Mouse (Mus musculus) macrophage (primary cell): Measurements from ENCODE around the gene Zfhx3. TPM values are rescaled to one million over a fixed set of nuclear protein-coding genes. Genes with fewer than 3 reads are reported as not detected.

Experiments used
- H3K27ac ChIP-seq: fragments of 350-480 bp; formaldehyde crosslinking; 2 replicates; pipeline ENCODE4 v1.9.0; 2021
- H3K36me3 ChIP-seq: fragments of 350-480 bp; formaldehyde crosslinking; 2 replicates; pipeline ENCODE4 v1.9.0; 2021; ENCODE audit errors: inconsistent target
- H3K4me3 ChIP-seq: fragments of 350-480 bp; formaldehyde crosslinking; 2 replicates; pipeline ENCODE4 v1.9.0; 2021; ENCODE audit errors: inconsistent target
- H3K79me2 ChIP-seq: fragments of 350-480 bp; formaldehyde crosslinking; 2 replicates; pipeline ENCODE4 v1.9.0; 2021; ENCODE audit errors: inconsistent target
- WGBS: methylation state at CpG from one replicate; pipeline ENCODE4 v1.1.7; 2026; ENCODE audit warnings: inconsistent platforms; ENCODE audit not compliant: missing documents; 5-methylcytosine and 5-hydroxymethylcytosine counted together
- polyA plus RNA-seq: library from polyadenylated mRNA; stranded (reverse); fragments of 250-400 nt; gene quantifications from 3 replicates; pipeline ENCODE4 v1.2.4, GENCODE M21; 2018; ENCODE audit warnings: inconsistent platforms

Zfhx3 gene
- polyA plus RNA-seq, 1 experiment from 2014 or later: 5.3 TPM

- no peak overlapping the region for H3K27ac ChIP-seq
- WGBS: 74% methylated on average over 8 of the region's 8 CpGs
- H3K79me2 ChIP-seq: no peaks in the 10 kb centered on the region
- no peak overlapping the region for H3K4me3 ChIP-seq
- H3K36me3 ChIP-seq: no peaks in the 10 kb centered on the region
Measured at GRCm38 (mm10) chr8:108101131-108101530, 158.7 kb downstream of the Zfhx3 start.

DNA sequence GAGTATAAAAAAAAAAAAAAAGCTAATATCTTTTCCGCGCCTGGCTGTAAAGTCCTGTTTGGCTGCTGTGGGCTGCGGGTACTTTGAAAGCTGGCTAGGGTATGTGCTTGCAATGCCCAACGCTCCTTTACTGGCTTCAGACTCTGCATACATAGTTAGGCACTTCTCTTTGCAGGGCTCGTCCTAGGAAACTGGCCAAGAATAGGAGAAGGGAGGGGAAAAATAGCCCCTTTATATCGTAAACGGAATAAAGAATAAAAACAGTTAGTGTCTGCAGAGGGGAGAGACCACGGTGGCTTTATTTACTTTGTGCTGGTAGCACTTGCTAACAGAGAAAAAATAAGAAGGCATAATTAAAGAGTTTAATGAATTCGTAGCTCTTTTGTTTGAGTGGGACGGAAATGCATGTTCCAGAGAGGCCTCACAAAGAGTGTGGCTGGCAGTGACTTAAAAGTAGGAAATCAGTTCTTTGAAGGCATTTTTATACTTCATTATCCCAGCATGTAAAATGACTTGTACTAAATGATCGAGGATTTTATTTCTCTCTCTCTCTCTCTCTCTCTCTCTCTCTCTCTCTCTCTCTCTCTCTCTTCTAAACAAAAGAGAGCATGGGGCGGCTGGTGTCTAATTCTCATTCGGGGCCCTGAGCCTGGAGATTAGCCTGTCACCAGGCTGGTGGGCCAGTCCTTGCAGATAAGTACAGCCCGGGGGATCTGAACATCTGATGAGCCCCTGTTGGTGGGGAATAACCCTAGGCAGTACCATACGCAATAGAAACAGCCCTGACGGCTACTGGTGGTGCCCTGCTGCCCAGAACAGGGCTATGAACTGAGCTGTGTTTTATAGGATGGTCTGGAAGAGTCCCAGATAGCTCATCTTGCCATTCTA is 159.8 kb downstream of the Zfhx3 start:
- Histone ChIP-seq H3K36me3 (no peaks in the 10 kb centered on the region), H3K27ac (no peak overlapping the region), H3K79me2 (no peaks in the 10 kb centered on the region), H3K4me3 (no peak overlapping the region)
- 89% methylated on average over 14 of the region's 16 CpGs for WGBS

GRCm38 (mm10) chr8:108104471-108105098 is 162.1 kb downstream of the Zfhx3 start:
- H3K36me3 ChIP-seq: no peaks in the 10 kb centered on the region
- 44% methylated on average over 10 of the region's 10 CpGs for WGBS
- no peak overlapping the region for H3K4me3 ChIP-seq
- no peak overlapping the region for H3K27ac ChIP-seq
- no peaks in the 10 kb centered on the region for H3K79me2 ChIP-seq

DNA sequence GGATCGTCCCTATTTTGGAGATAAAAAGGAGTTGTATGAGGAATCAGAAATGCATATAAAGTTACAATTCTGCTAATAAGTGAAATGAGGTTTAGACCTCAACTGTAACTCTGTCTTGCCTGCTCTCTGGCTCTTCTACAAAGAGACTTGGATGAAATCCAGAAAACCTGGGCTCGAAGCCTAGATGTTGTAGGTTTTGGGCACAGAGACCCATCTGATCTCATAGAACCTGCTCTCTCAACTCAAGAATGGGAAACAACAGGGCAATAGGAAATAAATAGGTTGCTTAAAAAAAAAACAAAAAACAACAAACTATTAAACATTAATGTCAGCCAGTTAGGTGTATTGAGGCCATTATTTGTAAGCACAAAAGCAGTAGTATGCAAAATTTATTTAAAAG is 182.6 kb downstream of the Zfhx3 start:
- Histone ChIP-seq H3K36me3 (no peaks in the 10 kb centered on the region), H3K4me3 (no peak overlapping the region), H3K27ac (no peak overlapping the region), H3K79me2 (no peaks in the 10 kb centered on the region)
- 95% methylated on average over 2 of the region's 2 CpGs for WGBS

GRCm38 (mm10) chr8:108125491-108125890 is 183.0 kb downstream of the Zfhx3 start:
- no peak overlapping the region for H3K4me3 ChIP-seq
- H3K79me2 ChIP-seq: no peaks in the 10 kb centered on the region
- WGBS: 88% methylated on average over 2 of the region's 2 CpGs
- H3K36me3 ChIP-seq: no peaks in the 10 kb centered on the region
- no peak overlapping the region for H3K27ac ChIP-seq

GRCm38 (mm10) chr8:108146536-108146935 is 204.1 kb downstream of the Zfhx3 start:
- WGBS: 92% methylated on average over 5 of the region's 5 CpGs
- Histone ChIP-seq H3K36me3 (no peaks in the 10 kb centered on the region), H3K27ac (no peak overlapping the region), H3K4me3 (no peak overlapping the region), H3K79me2 (no peaks in the 10 kb centered on the region)

DNA sequence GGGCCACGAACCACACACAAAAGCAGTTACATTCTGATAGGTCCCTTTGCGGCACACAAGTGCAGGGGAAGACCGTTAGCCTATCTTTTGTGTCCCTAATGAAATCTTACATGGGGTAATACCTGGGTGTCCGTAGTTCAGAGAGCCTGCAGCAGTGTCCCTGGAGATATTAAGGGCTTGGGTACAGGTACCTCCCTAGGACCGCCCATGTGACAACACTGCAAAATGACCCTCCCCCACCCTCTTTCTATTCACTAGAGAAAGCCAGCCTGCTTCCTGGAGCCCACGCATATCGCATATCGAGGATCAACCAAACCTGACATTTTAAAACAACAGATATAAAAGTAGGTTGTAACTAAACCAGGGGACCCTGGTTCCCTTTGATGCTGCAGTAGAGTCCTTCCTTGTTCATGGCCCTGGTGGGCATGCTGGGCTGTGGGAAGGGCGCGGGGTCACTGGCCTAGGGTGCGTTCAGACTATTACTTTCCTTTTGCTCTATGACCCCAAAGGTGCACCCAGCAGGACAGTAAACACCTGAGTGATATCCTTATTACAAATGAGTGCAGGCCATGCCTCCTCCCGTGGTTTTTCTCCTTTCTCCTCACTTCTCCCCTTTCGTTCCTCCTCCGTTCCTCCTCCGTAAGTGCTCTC is 206.3 kb downstream of the Zfhx3 start:
- H3K79me2 ChIP-seq: no peaks in the 10 kb centered on the region
- H3K27ac ChIP-seq: no peak overlapping the region
- H3K4me3 ChIP-seq: no peak overlapping the region
- no peaks in the 10 kb centered on the region for H3K36me3 ChIP-seq
- 85% methylated on average over 15 of the region's 15 CpGs for WGBS

- Histone ChIP-seq H3K4me3 (no peak overlapping the region), H3K79me2 (no peaks in the 10 kb centered on the region), H3K27ac (no peak overlapping the region), H3K36me3 (no peaks in the 10 kb centered on the region)
- 93% methylated on average over 14 of the region's 14 CpGs for WGBS
Measured at GRCm38 (mm10) chr8:108170804-108171203, 228.4 kb downstream of the Zfhx3 start.

DNA sequence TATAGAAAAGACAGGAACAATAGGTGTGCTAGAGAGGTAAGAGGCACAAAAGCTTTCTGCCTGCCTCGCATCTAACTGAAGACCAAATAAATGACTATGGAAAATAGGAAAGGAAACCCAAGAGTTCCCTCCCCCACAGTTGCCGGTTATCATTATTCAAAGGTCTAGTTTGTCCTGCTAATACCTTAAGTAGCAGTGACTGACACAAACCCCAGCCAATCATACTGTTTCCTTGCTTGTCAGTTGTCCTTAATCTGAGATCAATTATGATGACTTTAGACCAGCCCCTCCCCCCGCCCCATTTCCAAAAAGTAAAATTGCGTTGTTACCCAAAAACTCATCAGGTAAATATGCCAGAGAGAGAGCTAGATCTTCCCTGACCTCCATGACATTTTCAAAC is 240.9 kb downstream of the Zfhx3 start:
- Histone ChIP-seq H3K79me2 (no peaks in the 10 kb centered on the region), H3K36me3 (no peaks in the 10 kb centered on the region), H3K4me3 (no peak overlapping the region), H3K27ac (no peak overlapping the region)
- 79% methylated on average over 4 of the region's 4 CpGs for WGBS

- WGBS: 71% methylated on average over 8 of the region's 8 CpGs
- Histone ChIP-seq H3K36me3 (no peaks in the 10 kb centered on the region), H3K27ac (no peak overlapping the region), H3K4me3 (no peak overlapping the region), H3K79me2 (no peaks in the 10 kb centered on the region)
Measured at GRCm38 (mm10) chr8:108183948-108184347, 241.5 kb downstream of the Zfhx3 start.

DNA sequence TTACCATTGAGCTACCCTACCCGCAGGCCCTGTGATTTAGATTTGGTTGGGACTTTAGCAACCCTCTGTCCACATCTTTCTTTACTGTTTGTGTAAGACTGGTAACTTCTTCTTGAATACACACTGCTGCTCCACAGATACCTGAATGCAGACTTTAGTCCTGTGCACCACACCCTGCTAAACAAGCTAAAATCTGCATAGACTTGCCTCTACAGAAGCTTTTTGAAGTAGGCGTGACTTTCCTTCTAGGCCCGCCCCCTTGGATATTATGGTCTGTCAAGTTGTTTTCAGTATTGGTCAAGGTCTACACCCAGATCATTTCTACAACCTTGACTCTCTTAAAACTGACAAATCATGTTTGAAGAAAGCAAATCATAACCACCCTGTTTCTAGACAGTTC is 243.8 kb downstream of the Zfhx3 start:
- Histone ChIP-seq H3K79me2 (no peaks in the 10 kb centered on the region), H3K36me3 (no peaks in the 10 kb centered on the region), H3K4me3 (no peak overlapping the region), H3K27ac (no peak overlapping the region)
- 89% methylated on average over 3 of the region's 3 CpGs for WGBS

DNA sequence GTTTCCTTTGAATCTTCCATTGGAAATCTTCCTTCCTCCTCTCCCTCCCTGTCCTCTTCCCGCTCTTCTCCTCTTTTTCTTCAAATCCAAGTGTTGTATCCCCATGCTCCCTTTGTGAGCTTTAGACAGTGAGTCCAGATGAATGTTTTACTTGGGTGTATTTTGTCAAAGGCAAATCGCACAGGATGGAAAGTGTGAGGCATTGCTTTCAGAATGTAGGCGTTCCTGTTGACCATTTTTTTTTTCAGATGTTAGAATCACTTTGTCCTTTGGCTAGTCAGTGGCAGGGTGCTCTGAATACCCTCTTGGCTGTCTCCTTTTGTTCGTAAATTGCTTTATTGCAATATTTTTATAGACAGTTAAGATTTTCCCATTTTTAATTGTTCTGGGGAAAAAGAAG is 245.6 kb downstream of the Zfhx3 start:
- H3K36me3 ChIP-seq: no peaks in the 10 kb centered on the region
- no peaks in the 10 kb centered on the region for H3K79me2 ChIP-seq
- 81% methylated on average over 4 of the region's 4 CpGs for WGBS
- no peak overlapping the region for H3K27ac ChIP-seq
- no peak overlapping the region for H3K4me3 ChIP-seq

DNA sequence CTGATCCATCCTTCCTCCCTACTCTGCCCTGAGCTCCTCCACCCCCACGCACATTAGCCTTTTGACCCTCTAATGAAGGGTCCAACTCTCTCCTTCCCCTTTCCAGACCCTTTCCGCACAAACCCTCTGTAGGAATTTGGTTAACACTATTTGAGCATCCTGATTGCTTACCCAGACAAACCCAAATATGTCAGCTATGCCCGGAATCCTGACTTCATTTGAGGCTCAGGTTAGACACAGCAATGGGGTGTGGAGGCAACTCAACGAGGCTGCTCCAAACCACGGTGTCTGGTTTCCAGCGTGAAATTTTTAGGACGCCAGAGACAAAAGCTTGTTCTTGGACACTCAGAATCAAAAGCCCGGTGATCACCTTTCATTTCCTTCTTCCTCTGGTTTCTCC is 252.1 kb downstream of the Zfhx3 start:
- WGBS: 73% methylated on average over 8 of the region's 8 CpGs
- Histone ChIP-seq H3K4me3 (no peak overlapping the region), H3K79me2 (no peaks in the 10 kb centered on the region), H3K27ac (no peak overlapping the region), H3K36me3 (no peaks in the 10 kb centered on the region)

GRCm38 (mm10) chr8:108215026-108215425 is 272.6 kb downstream of the Zfhx3 start:
- H3K79me2 ChIP-seq: no peaks in the 10 kb centered on the region
- WGBS: 87% methylated on average over 3 of the region's 3 CpGs

More at GRCm38 (mm10) chr8:108215026-108215425, 272.6 kb downstream of the Zfhx3 start:
- H3K36me3 ChIP-seq: no peaks in the 10 kb centered on the region
- H3K4me3 ChIP-seq: no peak overlapping the region
- H3K27ac ChIP-seq: no peak overlapping the region
